Mouse (Mus musculus) T-cell, adult 2 months (primary cell): ENCODE measurements around the gene Galnt15.

Experiments
- DNase-seq: peaks from one replicate; pipeline ENCODE4 v3.0.0; 2022; ENCODE audit warnings: low spot score

Gene Galnt15

DNA sequence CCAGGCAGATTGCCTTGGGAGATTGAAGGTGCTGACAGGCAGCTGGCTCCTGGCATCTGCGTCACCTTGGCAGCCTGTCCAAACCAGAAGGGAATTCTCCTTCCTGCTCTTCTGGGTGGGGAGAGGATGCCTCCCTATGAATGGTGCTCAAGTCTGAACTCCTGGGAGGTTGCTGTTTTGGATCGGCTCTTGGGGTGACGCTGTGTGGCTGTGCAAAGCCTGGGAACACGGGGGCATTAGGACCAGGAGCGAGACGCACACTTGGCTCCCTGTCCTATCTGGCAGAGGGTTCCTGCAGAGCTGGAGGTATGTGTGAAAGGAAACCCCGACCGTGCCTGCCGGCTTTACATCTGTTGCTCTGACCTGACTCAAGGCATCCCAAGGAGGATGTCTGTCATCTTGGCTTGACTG lies at the start of gene Galnt15:
Galnt15 (plus strand) TSS at position 309 of the 411 bp plus-strand sequence.
- no peak for DNase-seq

DNA sequence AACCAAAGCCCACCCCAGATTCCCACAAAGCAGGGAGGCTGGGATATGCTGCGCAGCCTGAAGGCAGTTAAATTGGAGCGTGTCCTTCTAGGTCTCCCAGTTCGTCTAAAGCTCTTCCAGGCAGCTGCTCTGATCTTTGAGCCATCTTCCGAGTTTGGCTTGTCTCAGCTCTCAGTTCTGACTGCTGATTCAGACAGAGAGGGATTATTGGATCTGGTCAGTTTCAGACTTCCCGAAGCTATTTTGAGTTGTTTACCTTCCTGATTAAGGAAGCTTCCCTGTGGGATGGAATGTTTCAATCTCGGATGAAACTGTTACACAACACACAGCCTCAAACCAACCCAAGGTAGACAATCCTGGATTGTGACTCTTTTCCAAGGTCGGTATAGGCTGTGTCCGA lies 34.8 kb upstream of the Galnt15 start:
- no peak for DNase-seq

DNA sequence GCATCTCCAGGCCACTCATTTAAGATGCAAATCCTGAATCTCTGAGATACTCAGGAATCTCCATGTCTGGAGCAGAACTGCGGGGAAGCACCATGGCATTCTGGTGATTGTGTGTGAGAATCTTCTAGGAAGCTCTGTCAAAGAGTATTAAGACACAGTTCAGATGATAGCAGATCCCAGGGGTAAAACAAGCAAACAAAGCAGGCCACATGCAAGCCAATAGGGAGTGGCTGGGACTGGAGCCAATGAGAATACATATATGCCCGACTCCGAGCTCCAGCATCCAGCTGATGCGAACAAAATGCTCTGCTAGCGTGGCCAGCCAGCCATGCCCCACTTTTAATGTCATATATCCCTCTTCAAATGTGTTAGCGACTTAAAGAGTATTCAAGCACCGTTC lies 27.8 kb upstream of the Galnt15 start:
- DNase-seq = no peak

DNA sequence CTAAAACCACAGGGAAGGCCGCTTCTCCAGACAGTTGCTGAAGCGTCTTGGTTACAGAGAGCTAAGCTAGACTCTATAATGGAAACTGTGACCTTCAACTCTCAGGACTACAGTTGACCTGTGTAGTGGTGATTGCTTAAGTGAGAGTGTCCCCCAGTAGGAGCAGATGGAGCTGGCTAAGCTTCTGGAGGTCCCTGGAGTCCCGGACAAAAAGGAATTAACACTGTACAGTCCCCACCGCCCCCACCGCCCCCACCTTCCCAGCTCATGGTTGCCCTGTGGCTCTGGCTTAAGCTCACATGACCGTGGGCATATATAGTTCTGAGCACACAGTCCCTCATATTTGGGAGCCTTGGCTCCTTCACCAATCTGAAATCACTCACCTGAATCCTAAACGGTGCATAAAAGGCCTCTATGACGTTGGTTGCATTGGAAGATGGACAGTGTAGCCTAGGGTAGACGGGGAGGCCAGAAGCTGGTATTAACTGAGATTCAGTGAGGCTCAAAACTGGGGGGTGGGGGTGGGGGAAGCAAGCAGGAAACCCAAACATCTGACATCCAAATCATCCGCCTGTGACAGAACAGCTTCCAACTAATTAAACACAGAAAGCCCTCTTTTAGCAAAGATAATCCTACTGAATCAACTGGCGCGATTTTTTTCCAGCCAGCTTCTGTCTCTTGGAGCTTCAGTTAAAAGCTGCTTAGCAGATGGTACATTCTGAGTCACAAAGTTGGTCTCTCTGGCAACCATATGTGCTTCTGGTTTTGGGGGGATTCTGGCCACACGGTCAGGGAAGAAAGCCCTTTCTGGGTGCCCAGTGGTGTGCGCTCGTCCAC lies 26.1 kb upstream of the Galnt15 start:
- DNase-seq = no peak

DNA sequence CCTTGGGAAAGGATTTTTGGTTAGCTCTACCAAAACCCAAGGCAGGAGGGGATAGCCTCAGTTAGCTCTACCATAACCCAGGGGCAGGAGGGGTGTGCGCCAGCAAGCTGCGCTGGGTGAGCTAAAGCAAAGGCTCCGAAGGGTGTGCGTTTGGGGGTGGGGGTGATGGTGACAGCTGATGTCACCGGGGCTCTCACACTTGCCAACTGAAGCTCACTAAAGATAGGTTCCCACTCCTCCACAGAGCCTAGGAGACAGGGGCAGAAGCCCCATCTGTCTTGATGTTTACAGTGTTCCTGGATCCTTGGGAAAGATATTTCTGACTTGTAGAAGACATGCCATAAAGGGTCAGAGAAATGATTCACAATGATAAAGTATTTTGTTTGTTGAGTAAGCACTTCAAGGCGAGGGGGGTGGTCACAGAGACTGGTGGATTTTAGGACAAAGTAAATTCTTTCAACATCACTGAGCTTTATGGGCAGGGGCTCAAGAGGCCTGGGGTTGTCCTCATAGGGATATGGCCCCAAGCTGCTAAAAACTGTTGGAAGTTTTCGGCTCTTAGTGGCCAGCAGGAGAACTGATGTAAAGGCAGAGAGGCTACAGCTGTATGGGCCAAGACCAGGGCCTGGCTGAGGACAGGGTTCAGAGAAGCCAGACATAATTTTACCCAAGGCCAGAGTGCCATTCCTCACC lies 24.7 kb upstream of the Galnt15 start:
- DNase-seq = no peak

DNA sequence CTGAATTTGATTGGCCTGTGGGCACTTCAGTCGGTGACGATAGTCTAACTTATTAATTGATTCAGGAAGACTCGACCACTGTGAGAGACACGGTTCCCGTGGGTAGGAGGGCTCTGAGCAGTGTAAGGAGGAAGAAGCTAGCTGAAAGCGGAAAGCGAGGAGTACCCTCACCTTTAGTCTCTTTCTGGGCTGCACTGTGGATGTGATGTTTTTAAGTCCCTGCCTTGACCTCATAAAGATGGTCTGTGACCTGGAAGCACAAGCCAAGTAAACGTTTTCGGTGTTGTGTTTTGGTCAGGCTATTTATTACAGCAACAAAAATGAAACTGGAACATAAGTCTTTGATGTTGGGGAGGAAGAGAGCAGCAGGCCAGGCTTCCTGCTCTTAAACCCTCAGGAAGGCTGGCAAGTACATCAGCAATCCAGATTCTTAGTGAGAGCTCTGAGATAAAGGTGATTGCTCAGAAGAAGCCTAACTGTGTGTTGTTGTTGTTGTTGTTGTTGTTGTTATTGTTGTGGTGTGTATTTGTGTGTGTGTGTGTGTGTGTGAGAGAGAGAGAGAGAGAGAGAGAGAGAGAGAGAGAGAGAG lies 23.0 kb upstream of the Galnt15 start:
- DNase-seq = peak; percentile 20

DNA sequence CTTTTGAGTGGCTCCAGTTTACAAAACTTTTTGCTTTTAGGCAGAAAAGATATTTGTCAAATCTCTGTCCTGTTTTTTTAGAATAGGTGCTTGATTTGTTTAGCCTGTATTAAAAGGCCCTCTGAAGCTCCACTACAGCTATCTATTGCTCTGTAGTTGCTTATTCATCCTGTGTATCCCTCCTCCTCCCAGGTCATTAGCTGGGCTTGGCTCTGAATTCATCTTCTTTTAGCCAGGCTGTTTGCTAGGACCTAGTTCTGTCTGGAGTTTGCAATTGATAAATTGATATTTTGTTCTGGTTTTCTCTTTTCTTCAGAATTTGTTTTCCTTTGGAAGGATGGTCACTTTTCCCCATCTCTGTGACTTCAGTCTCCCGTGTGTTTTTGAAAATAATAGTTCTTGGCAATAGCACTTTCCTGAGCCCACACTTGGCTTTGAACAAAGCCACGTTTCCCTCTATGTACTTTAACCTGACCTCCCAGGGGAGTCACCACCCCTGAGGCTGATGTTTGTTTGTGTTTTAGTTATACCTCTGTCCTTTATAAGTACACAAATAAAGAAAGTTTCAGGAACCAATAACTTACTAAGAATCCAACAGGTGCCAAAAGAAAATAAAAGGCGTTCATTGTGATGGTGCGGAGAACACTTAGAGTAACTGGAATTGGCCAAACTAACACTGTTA lies 21.0 kb upstream of the Galnt15 start:
- DNase-seq = no peak

DNA sequence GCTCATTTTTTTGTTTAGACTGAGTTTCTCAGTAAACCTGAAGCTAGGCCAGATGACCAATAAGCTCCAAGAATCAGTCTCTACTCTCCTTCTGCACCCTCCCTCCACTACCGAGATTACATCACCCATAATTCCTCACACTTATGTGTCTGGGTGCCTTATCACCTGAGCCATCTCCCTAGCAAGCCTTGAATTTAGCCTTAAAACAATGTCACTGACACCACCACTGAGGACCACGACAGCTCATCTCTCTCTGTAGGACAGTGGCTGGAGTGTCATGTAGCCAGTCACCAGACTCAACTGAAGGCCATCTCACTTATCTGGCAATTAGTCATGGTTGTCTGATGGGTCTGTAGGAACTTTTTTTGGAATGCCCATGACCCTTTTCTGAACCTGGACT lies 19.1 kb upstream of the Galnt15 start:
- DNase-seq = no peak

DNA sequence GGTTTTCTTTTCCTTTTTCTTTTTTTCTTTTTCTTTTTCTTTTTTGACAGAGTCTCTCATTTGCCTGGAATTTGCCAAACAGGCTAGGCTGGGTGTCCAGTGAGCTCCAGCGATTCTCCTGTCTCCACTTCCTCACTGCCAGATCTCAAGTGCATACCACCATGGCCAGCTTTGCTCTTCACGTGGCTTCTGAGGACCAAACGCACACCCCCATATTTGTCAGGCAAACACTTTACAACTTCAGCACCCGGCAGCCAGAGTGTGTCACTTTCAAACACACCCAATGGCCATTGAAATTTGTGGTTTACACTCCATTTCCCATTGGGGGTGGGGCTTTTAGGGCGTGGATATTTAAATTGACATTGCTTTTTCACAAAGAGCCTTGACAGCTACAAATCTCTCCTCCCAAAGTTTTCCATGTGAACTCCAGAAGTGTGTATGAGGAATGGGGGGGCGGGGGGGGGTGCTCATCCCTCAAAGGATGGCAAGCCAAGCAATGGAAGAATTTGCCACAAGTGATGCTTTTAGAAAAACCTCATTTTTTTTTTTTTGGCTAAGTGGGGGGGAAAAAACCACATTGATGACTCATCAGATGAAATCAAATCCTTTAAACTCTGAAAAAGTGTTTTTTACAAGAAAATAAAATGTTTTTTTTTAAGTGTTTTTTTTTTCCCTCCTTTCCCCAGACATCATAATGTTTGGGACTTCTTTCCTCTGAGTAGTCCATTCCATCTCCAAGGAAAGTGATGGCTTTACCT lies 17.1 kb upstream of the Galnt15 start:
- DNase-seq = no peak

DNA sequence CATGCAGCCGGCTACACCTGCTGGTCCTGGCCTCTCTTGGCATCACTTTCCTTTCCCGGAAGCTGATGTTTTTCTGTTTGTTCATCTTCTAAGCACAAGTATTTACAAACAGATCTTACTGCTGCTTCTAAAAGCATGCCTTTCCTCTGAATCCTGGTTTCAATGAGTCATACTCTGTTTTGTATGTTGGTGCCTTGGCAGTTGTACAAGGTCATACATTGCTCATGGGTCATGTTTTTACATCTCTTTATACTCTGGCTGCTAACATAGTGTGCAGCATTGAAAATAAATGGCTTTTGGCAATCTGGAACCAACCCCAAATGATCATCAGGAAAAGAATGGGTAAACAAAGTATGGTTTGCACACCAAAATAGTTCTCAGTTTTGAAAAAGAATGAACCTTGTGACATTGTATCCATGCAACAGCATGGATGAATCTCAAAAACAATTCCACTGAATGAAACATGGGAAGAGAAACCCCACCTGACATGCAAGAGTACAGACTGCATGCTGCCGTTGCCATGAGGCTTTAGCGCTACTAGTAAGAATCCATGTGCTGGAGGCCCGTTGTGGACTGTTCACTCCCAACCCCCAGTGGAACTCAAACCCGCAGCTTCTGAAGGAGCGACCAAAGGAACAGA lies 13.5 kb upstream of the Galnt15 start:
- DNase-seq = no peak

DNA sequence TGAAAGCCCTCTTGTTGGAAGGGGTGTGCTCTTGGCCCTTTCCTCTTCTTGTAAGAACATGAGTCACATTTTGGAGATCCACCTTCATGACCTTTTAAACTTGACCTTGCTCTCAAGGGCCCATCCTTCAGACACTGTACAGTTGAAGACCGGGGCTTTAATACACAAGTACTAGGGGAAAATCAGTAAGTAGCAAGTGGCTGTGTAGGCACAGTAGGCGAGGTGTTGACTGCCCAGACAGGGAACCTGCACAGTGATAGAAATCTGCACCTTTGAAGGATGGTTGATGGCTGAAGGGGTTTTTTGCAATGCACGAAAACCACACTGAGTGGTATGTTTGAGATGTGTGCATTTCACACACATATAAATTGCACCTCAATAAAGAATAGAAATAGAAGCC lies 12.3 kb upstream of the Galnt15 start:
- no peak for DNase-seq

DNA sequence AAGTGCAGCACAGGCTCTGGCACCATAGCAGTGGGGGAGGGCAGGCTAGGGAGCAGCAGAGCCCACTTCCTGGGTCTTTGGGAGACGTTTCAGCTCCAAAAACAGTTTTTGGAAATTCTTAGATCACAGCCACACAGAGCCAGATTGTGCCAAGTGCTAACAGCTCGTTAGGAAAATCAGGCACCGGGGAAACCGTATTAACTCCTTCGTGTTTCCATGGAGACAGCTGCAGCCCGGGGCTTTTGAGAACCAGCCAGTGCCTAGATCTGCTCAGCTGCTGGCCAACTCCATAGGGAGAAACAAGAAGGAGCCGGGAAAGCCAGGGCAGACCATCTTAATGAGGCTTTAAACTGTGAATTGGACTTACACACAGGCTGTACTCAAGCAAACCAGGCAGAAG lies 11.9 kb upstream of the Galnt15 start:
- DNase-seq = no peak

DNA sequence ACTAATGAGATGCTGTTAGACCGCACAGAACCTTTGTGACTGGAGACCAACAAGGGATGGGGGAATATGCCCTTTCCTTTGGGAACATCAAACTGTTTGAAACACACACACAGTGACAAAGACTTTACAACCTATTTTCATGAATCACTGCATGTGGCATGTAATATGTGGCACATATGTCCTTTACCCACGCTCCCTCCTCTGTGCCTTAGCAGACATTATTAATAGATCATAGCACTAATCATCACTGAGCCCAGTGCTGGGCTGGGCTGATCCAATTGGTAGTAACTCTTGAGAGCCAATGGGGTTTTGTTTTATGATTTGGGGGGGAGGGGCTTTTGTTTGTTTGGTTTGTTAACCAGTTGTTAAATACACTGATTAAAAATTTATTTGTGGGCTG lies 11.3 kb upstream of the Galnt15 start:
- DNase-seq = no peak

DNA sequence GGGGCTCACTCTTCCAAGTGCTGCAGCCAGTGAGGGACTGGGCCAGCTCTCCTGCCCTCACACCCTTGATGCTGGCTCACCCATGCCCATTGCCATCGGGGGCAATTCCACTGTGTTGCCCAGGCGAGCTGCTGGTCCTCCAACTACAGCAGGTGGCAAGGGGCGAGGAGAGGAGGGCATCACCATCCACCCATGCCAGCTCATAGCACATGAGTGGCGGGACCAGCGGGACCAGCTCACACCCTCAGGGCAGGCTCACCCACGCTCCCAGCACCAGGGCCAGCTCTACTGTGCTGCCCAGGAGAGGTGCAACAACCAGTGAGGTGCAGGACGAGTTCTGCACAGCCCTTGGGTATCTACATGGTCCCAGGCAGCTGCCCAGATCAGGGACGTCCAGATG lies 9.7 kb upstream of the Galnt15 start:
- no peak for DNase-seq

DNA sequence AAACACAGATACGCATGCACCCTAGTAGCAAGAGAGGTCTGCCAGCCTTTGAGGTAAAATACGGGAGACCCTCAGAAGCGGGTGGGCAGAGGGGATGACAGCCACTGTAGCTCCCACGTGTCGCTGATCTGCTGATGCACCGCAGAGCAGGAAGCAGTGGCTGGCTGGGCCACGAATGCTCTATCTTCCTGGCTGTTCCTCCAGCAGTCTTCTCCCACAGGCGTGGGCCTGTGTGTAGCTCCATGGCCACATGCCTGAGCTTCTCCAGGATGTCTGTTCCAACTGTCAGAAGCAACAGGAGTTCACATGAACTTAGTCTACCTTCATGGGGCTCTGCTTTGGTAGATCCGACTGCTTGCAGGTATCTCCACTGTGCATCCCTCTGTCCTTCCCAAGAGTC lies 6.8 kb upstream of the Galnt15 start:
- no peak for DNase-seq

DNA sequence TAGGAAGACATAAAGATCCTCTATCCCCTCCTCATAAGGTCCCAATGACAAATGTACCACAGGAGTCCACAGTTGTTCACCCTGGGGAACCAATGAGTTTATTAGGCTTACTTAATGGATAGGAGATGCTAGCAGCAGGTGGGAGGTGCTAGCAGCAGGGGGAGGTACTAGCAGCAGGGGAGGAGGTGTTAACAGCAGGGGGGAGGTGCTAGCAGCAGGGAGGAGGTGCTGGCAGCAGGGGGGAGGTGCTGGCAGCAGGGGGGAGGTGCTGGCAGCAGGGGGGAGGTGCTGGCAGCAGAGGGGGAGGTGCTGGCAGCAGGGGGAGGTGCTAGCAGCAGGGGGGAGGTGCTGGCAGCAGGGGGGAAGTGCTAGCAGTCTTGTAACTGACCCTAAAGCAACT lies 6.3 kb upstream of the Galnt15 start:
- no peak for DNase-seq

DNA sequence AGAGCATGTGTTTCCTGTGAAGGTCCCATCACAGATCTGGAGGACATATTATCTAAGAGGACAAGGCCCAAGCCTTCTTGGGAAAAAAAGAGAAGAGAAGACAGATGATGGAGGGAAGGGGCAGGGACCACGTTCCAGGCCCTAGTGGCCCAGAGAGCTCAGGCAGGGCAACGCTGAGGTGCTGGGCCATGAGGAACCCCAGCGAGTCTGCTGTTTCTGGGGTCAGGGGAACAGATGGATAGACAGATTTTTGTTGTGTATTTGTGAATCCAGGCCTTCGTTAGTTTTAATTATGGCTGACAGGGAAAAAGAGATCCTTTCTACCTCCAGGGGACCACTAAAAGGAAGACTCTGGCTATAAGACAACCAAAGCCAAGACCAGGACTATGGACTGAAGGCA lies 4.9 kb upstream of the Galnt15 start:
- no peak for DNase-seq

DNA sequence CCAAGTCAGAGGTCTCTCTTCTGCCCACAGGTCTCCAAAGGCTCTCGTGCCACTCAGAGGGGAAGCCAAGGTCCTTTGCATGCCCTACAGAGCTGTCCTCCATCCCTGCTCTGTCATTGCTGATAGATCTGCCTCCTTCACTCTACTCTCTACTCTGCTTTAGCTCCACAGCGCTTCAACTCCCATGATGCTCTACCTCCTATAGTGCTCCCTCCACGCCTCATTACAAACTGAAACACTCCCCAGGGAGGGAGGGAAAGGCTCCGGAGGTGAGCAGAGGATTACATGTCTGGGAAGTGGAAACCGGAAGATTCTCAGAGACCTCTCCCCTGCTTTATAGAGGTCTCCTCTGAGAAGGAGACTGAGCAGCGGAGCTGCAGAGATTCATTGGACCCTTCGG lies 1.6 kb upstream of the Galnt15 start:
- DNase-seq = no peak

DNA sequence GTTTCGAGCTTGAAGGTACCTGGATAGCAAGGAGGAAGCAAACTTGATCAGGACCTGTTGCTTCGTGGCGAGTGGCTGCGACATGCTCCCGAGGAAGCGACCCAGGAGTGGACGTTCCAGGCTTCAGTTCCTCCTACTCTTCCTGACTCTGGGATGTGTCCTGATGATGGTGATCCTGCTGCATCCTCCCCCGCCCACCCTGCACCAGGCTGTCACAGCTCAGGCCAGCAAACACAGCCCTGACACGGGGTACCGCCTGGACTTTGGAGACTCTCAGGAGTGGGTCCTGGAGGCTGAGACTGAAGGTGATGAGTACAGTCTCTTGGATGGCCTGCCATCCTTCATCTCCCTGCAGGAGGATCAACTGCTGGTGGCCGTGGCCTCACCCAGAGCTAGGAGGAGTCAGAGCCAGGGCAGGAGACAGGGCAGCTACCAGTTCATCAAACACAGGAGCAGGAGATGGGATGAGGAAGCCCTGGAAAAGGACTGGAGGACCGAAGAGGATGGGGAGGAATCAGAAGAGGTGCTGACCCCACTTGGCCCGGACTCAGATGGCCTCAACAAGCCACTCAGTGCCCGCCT lies 713 bp downstream of the Galnt15 start:
- no peak for DNase-seq

DNA sequence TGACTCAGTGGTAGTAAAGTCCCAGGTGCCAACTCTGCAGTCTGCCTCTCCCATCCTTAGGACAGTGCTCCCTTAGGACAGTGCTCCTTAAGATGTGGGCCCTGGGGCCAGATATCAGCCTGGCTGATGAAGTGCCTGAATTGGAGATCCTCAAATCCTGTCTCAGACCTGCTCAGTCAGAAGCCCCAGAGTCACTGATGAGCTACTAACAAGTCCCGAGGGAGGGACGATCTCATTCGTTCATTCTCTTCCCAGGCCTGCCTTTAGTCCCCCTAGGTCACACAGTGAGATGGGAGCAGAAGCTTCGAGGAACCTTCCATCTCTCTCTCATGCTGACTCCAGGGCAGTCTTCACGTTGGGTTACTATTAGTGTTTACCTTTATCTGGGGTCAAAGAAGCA lies 1.3 kb downstream of the Galnt15 start:
- no peak for DNase-seq

DNA sequence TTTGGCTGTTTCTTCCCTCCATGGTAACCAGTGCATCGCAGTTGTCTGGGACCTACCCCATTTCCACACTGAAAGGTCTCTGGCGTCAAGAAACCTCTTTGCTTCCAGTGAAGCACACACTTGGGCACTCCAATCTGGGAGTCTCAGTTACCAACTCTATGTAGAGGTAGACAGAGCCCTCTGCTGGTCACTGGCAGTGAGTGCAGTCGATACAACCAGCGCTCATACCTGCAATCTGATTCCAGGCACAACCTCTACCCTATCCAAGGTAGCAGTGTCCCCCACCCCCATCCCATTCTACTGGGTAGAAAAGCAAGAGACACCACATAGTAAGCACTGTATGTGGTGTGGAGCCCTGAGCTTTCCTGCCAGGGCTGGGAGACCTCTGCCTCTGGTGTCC lies 3.7 kb downstream of the Galnt15 start:
- peak; percentile 30 for DNase-seq
